Mouse (Mus musculus): ENCODE results near the gene Lmntd1.

Gene Lmntd1

GRCm38 (mm10) chr6:145499574-145500546 is 114.3 kb downstream of the Lmntd1 start:
- in situ Hi-C loops (cut with MboI, MseI) = no loop called here

DNA sequence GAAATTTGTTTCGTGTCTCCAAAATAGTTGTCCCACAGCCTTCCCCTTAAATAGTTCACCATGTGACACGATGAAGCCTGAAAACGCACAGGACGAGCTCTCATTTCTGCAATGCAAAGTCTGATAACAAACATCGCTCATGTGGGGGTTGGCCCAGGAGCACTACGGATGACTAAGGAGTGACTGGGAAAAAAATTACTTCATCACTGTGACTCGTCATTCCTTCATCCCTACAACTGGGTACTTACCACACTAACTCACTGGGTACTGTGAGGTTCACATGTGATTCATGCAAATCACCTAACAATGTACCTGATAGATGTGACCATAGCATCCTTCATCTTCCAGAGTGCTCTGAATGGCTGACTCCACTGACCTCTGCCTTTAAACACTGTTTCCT is 118.4 kb downstream of the Lmntd1 start:
- in situ Hi-C loops (cut with MboI, MseI) = no loop called here

GRCm38 (mm10) chr6:145488251-145488650 is 125.9 kb downstream of the Lmntd1 start:
- in situ Hi-C loops (cut with MboI, MseI) = no loop called here

DNA sequence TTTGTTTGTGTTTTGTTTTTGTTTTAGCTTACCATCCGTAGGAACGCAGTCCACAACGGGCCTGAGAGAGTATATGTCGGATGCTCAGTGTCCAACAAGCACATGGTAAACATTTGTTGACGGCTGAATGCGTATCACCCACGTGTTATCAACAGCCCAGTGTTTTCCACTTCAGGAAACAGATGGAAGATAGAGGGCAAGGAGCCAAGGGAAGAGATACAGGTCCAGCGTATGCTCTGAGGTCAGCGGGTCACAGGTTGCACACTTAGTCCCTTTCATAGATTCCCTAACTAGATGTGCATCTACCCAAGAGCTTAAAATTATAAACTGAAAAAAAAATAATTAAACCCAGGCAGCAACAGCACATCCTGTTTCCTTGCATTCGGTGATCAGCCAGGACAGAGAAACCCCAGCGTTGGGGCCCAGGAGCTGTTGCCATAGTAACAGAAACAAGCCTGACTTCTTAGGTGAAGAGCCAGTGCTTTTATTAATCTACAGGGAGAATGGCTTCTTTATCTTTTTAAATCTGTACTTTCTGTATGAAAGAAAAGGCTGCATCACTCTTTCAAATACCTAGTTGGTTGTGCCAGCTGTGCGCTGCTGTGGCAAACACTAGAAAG is 128.0 kb downstream of the Lmntd1 start:
- in situ Hi-C loops (cut with MboI, MseI) = no loop called here

- in situ Hi-C loops (cut with MboI, MseI) = loop anchor here in 1 of 2 experiments (5.0 kb wide), 1 partner anchor 104 kb away; no protein-coding TSS in a partner anchor
These were observed 130.8 kb downstream of the Lmntd1 start for GRCm38 (mm10) chr6:145483318-145483674.

GRCm38 (mm10) chr6:145482656-145483317 is 131.3 kb downstream of the Lmntd1 start:
- in situ Hi-C loops (cut with MboI, MseI) = loop anchor here in 1 of 2 experiments (5.0 kb wide), 1 partner anchor 105 kb away; no protein-coding TSS in a partner anchor

- in situ Hi-C loops (cut with MboI, MseI) = loop anchor here in 1 of 2 experiments (5.0 kb wide), 1 partner anchor 105 kb away; no protein-coding TSS in a partner anchor
These were observed 132.2 kb downstream of the Lmntd1 start for GRCm38 (mm10) chr6:145481938-145482337.

DNA sequence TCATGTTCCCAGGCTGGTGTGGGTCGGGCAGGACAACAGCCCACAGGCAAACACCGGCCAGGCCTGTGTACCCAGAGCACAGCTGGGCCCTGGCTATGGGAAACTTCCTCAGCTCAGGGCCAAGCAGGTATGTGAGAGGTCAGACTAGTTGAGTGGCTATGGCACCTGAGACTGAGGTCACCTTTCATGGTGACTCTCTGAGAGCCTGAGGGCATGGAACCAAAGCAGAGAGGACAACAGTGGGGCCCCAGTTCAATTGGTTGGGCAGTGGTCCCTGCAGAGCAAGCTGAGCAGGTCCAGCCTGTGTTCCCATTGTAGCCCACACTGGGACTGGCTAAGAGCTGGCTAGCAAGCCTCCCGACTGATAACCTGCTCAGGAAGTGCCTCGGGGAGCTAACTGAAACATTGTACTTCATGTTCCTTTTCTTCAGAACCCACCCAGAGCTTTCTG is 135.3 kb downstream of the Lmntd1 start:
- in situ Hi-C loops (cut with MboI, MseI) = no loop called here

- in situ Hi-C loops (cut with MboI, MseI) = no loop called here
These were observed 136.7 kb downstream of the Lmntd1 start for GRCm38 (mm10) chr6:145477367-145477905.

DNA sequence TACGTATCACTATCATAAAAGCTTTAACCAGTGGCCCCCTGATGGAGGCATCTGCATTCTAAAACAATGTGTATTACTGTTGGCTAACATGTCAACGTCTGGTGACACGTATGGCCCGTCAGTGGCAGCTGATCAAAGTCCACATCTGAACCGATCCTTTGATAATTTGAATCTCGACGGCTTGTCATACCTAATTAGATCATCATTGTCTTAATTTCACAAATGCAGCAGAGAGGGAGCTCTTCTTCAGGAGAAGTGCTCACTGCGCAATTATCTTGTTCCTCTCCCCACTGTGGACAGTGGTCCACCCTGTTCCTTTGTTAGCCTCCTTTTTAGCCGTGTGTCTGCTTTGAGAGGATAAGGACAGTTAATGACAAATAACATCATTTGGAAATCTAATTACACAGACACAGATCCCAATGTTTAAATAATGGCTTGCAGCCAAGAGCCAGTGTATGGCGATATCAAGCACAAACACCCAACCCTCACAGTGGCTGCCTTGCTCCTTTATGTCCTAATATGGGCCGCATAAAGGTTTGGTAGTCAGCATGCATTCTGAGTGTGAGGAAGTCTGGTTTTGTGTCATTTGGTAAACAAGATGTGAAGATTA is 142.4 kb downstream of the Lmntd1 start:
- in situ Hi-C loops (cut with MboI, MseI) = no loop called here

GRCm38 (mm10) chr6:145469260-145469943 is 144.7 kb downstream of the Lmntd1 start:
- in situ Hi-C loops (cut with MboI, MseI) = loop anchor here in 1 of 2 experiments (10.0 kb wide), 1 partner anchor 325 kb away; no protein-coding TSS in a partner anchor

DNA sequence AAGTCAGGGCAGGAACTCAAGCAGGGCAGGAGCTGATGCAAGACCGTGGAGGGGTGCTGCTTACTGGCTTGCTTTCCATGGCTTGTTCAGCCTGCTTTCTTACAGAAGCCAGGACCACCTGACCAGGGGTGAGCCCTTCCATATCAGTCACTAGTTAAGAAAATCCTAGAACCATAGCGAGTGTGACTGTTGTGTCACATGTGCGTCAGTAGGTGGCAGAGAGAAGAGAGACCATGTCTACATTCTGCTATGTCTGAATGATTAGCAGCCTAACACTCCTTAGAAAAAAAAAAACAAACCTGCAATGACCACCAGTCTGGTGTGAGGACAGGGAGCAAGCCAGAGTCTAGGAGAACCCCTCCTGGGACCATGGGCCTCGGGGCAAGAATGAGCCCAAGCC is 150.1 kb downstream of the Lmntd1 start:
- in situ Hi-C loops (cut with MboI, MseI) = loop anchor here in 1 of 2 experiments (10.0 kb wide), 1 partner anchor 331 kb away; no protein-coding TSS in a partner anchor

DNA sequence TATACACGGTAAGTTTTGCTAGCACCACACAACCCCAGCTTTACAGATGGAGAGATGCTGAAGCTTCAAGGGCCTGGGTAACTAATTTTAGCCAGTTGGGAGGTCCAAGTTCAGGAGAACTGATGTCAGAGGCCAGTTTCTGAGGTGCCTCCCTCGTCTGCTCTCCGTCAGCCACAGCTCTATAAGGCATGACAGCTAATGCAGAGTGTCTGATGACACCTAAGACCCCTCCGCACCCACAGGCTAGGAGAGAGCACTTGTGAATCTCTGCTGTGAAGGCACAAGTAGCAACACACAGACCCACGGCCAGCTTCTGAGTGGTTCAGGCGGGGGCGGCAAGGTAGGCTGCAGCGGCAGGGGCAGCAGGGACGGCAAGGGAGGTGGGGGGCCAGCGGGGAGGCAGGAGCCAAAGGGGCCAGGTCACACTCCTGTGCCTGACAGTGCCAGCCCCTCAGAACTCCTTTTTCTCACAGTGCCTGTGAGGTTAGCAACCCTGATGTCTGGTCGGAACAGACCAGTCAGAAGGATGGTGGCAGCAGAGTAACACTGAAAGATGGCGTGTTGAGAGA is 151.4 kb downstream of the Lmntd1 start:
- in situ Hi-C loops (cut with MboI, MseI) = loop anchor here in 1 of 2 experiments (10.0 kb wide), 1 partner anchor 332 kb away; no protein-coding TSS in a partner anchor

DNA sequence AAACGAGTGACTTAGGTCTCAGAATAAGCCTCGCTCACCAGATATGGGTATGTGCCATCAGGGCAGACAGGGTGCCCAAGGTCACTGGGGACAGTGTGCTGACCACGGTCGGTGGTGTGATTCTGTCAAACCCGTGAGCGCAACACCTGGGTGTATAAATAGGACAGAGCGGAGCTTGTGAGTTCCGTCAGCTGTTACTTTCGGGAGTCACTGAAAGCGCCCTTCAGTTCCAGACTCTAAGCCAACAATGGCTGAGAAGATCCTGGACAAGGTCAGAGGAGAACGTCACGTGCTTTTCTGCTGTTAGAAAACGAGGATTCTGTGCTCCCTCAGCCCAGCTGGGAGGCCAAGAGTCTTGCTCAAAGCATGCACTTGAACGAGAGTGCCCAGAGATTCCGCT is 157.1 kb downstream of the Lmntd1 start:
- in situ Hi-C loops (cut with MboI, MseI) = no loop called here

GRCm38 (mm10) chr6:145450628-145451403 is 163.3 kb downstream of the Lmntd1 start:
- in situ Hi-C loops (cut with MboI, MseI) = no loop called here

DNA sequence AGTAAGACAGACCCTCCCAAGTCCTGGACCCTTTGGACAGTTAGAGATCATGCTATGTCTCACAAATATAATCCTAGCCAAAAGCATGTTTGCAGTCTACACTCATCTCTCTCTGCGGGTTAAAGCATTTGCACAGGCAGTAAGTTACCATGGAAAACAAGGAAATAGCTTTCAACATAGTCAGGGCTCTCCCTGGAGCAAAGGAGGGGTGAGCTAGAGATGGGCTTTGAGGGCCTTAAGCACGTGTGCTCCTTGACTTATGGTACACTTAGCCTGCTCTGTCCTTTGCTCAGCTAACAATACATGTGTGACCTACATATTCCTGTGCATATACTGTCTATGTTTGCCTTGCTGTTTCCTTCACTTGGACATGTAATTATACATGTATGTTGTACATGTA is 165.8 kb downstream of the Lmntd1 start:
- in situ Hi-C loops (cut with MboI, MseI) = no loop called here

DNA sequence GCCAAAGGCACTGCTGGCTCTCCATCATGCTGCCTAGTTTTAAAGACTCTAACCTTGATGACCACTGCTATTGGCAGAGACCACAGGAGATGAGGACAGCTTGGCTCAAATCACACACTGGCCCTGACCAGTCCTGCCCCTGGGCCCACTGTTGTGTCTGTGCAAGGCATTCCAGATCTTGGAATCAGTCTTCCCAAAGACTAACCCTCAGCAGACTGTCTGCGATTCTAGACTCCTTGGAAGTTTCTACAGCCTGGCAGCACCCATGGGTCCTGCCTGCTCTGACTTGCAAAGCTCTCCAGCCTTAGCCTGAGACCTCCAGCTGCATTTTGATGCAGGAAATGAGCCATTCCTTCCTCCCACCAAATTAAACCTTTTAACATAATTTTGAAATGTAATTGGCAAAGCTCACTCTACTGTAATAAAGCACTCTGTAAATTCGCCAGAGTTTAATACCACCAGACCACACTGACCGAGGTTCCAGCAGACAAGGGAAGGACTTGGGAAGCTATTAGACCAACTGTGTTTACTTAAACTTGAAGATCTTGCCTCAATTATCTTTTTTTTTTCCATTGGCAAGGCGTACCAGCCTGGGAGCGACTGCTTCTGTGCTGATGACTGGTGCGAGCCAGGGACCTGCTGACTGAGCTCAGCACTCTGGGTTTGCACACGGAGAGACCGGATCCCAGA is 168.2 kb downstream of the Lmntd1 start:
- in situ Hi-C loops (cut with MboI, MseI) = no loop called here

DNA sequence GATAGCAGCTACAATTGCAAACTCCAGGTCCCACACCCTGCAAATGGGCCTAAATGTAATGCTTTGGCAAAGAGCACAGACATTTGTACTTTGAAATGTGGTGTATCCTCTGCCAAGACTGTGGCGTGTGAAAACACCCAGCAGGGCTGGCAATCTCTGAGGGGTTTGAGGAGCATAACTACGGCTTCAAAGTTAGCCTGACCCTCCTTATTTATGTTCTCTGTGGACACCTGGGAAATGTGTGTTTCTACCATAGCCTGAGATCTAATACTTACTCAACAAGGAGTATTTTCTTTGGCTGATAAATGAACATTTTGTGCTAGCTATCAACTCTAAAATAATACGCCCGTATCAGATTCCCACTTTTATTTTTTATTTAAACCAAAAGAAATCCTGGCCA is 168.7 kb downstream of the Lmntd1 start:
- in situ Hi-C loops (cut with MboI, MseI) = no loop called here

DNA sequence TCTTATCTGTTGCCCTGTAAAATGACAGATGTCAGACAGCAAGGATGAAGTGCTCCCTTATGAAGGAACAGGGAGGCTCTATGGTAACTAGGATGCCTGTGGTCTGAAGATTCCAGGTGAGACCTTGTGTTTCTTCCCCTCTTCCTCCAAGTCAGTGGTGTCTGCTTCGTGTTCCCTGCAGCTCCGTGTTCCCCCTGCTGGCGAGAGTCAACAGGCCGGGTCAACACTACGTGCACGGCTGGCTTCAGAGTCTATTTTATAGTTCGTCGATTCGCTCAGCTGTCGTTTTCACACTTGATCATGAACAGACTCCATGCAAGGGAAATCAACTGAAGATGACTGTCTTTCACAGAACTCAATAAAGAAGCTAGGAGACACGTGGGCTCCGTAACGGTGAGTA is 171.3 kb downstream of the Lmntd1 start:
- in situ Hi-C loops (cut with MboI, MseI) = no loop called here

Measured in T-helper 17 cell (primary cell).